Mouse (Mus musculus) CH12.LX (cell line): Measurements from ENCODE around the gene Cacna1a. TPM values are rescaled to one million over a fixed set of nuclear protein-coding genes. Genes with fewer than 3 reads are reported as not detected.

ENCODE experiments used
- DNase-seq: peaks from one replicate; pipeline ENCODE4 v3.0.0-alpha.2; 2013; ENCODE audit errors: extremely low read depth
- H3K27ac ChIP-seq: 2 replicates; pipeline ENCODE4 v1.5.1; 2012; ENCODE audit warnings: low read depth, mild to moderate bottlenecking, control low read depth, moderate library complexity; ENCODE audit not compliant: insufficient read depth
- H3K27me3 ChIP-seq: replicated peaks from 2 replicates; pipeline ENCODE3; 2012; ENCODE audit warnings: inconsistent platforms
- H3K36me3 ChIP-seq, 2 experiments: replicated peaks in 1 of 2; 2 replicates each; pipeline versions ENCODE3 to v1.6.1; 2012; ENCODE audit warnings: inconsistent platforms in 1 of 2, low read length in 1 of 2, mild to moderate bottlenecking in 1 of 2, mixed read lengths in 1 of 2, moderate library complexity in 1 of 2; ENCODE audit not compliant: control insufficient read depth in 1 of 2, insufficient read depth in 1 of 2
- H3K4me1 ChIP-seq, 2 experiments: 2 replicates each; pipeline ENCODE4 v1.6.1; 2012; ENCODE audit warnings: inconsistent platforms in 1 of 2, moderate library complexity in 1 of 2; ENCODE audit not compliant: insufficient read depth in 2 of 2, control insufficient read depth in 1 of 2
- H3K4me2 ChIP-seq: 2 replicates; pipeline ENCODE4 v1.6.1; 2012; ENCODE audit warnings: low read depth, mild to moderate bottlenecking, control low read depth; ENCODE audit not compliant: poor library complexity, insufficient read depth, severe bottlenecking
- H3K4me3 ChIP-seq, 3 experiments: fragments of 150-350 bp in 1 of 3; sonication (generic) in 1 of 3; replicated peaks in 1 of 3; 2 replicates each; pipeline versions ENCODE3 to v1.5.1; 2011 to 2012; ENCODE audit warnings: low read depth in 2 of 3, low read length in 2 of 3, mild to moderate bottlenecking in 2 of 3, moderate library complexity in 2 of 3, control low read depth in 1 of 3, improper control_type of control experiment in 1 of 3, inconsistent platforms in 1 of 3, mixed read lengths in 1 of 3; ENCODE audit not compliant: poor library complexity in 1 of 3
- H3K79me2 ChIP-seq: replicated peaks from 2 replicates; pipeline ENCODE4 v1.6.1; 2012; ENCODE audit warnings: mild to moderate bottlenecking, moderate library complexity; ENCODE audit not compliant: control insufficient read depth, poor library complexity, insufficient read depth, severe bottlenecking; ENCODE audit errors: extremely low read depth
- H3K9ac ChIP-seq: 2 replicates; pipeline ENCODE4 v1.6.1; 2012; ENCODE audit warnings: low read depth, mild to moderate bottlenecking, control low read depth, moderate library complexity; ENCODE audit not compliant: insufficient read depth
- H3K9me3 ChIP-seq: replicated peaks from 2 replicates; pipeline ENCODE3; 2012; ENCODE audit warnings: low read length, inconsistent platforms, mixed read lengths
- BHLHE40 ChIP-seq: IDR thresholded peaks from 2 replicates; pipeline ENCODE4 v1.6.1; 2011; ENCODE audit warnings: mild to moderate bottlenecking, low read depth, low read length, improper control_type of control experiment
- E2F4 ChIP-seq: IDR thresholded peaks from 2 replicates; pipeline ENCODE4 v1.6.1; 2011; ENCODE audit warnings: low read depth, low read length, improper control_type of control experiment; ENCODE audit not compliant: insufficient replicate concordance
- GABPA ChIP-seq: IDR thresholded peaks from 2 replicates; pipeline ENCODE4 v1.6.1; 2012; ENCODE audit warnings: low read depth, low read length, improper control_type of control experiment, inconsistent platforms; ENCODE audit not compliant: insufficient replicate concordance
- IRF4 ChIP-seq: IDR thresholded peaks from 2 replicates; pipeline ENCODE4 v1.6.1; 2014; ENCODE audit warnings: low read depth, mild to moderate bottlenecking, inconsistent platforms, low read length, improper control_type of control experiment
- JUN ChIP-seq: IDR thresholded peaks from 2 replicates; pipeline ENCODE4 v1.6.1; 2011; ENCODE audit warnings: low read depth, mild to moderate bottlenecking, low read length, improper control_type of control experiment, moderate library complexity; ENCODE audit not compliant: insufficient read depth
- JUND ChIP-seq: conservative IDR thresholded peaks from 2 replicates; pipeline ENCODE4 v1.6.1; 2011; ENCODE audit warnings: low read depth, low read length, improper control_type of control experiment
- KAT2A ChIP-seq: IDR thresholded peaks from 2 replicates; pipeline ENCODE4 v1.6.1; 2012; ENCODE audit warnings: low read length, improper control_type of control experiment, inconsistent platforms; ENCODE audit not compliant: insufficient replicate concordance
- MAZ ChIP-seq: IDR thresholded peaks from 2 replicates; pipeline ENCODE4 v1.6.1; 2012; ENCODE audit warnings: low read depth, mild to moderate bottlenecking, inconsistent platforms, low read length, improper control_type of control experiment, moderate library complexity
- MXI1 ChIP-seq: IDR thresholded peaks from 2 replicates; pipeline ENCODE4 v1.6.1; 2011; ENCODE audit warnings: mild to moderate bottlenecking, low read depth, low read length, improper control_type of control experiment
- NRF1 ChIP-seq: IDR thresholded peaks from 2 replicates; pipeline ENCODE4 v1.6.1; 2014; ENCODE audit warnings: low read depth, mild to moderate bottlenecking, inconsistent platforms, low read length, improper control_type of control experiment, moderate library complexity
- RCOR1 ChIP-seq: conservative IDR thresholded peaks from 2 replicates; pipeline ENCODE4 v1.6.1; 2012; ENCODE audit warnings: low read depth, mild to moderate bottlenecking, inconsistent platforms, low read length, improper control_type of control experiment
- USF1 ChIP-seq: IDR thresholded peaks from 2 replicates; pipeline ENCODE4 v1.6.1; 2014; ENCODE audit warnings: low read depth, mild to moderate bottlenecking, inconsistent platforms, low read length, improper control_type of control experiment
- USF2 ChIP-seq: conservative IDR thresholded peaks from 2 replicates; pipeline ENCODE4 v1.6.1; 2011; ENCODE audit warnings: low read depth, low read length, improper control_type of control experiment
- ZKSCAN1 ChIP-seq: IDR thresholded peaks from 2 replicates; pipeline ENCODE4 v1.6.1; 2012; ENCODE audit warnings: low read depth, inconsistent platforms, low read length, improper control_type of control experiment, borderline replicate concordance
- ZMIZ1 ChIP-seq: IDR thresholded peaks from 2 replicates; pipeline ENCODE4 v1.6.1; 2012; ENCODE audit warnings: low read depth, mild to moderate bottlenecking, inconsistent platforms, low read length, improper control_type of control experiment
- dilution Hi-C: fragments of 300-500 bp; cut with MboI; formaldehyde crosslinking; loops from 2 replicates; pipeline ENCODE4 v1.14.3; 2020; ENCODE audit warnings: low sequenced_read_pairs; ENCODE audit not compliant: extremely low pct_unique_long_range_greater_than_20kb, extremely low pct_ligation_motif_present
- in situ Hi-C: fragments of 300-500 bp; cut with MboI; formaldehyde crosslinking; loops from 3 replicates; pipeline ENCODE4 v1.14.3; 2019; ENCODE audit warnings: low sequenced_read_pairs, low pct_ligation_motif_present, low pct_unique_long_range_greater_than_20kb, mixed read lengths
- polyA plus RNA-seq: library from polyadenylated mRNA; unstranded; fragments of >175 nt; gene quantifications from 2 replicates; pipeline ENCODE4 v1.2.1, GENCODE M21; 2012; ENCODE audit warnings: low read depth; ENCODE audit not compliant: insufficient read length
- total RNA-seq, 2 experiments: library from RNA; depleted of rRNA; stranded (reverse); fragments of 300-350 nt in 1 of 2; fragments of >200 nt in 1 of 2; gene quantifications; 2 replicates each; pipeline ENCODE4 v1.2.3; 2012 to 2014

The Cacna1a gene
- total and polyA plus RNA-seq, 3 experiments: 2.6 to 9.4 (median 6.9) TPM

DNA sequence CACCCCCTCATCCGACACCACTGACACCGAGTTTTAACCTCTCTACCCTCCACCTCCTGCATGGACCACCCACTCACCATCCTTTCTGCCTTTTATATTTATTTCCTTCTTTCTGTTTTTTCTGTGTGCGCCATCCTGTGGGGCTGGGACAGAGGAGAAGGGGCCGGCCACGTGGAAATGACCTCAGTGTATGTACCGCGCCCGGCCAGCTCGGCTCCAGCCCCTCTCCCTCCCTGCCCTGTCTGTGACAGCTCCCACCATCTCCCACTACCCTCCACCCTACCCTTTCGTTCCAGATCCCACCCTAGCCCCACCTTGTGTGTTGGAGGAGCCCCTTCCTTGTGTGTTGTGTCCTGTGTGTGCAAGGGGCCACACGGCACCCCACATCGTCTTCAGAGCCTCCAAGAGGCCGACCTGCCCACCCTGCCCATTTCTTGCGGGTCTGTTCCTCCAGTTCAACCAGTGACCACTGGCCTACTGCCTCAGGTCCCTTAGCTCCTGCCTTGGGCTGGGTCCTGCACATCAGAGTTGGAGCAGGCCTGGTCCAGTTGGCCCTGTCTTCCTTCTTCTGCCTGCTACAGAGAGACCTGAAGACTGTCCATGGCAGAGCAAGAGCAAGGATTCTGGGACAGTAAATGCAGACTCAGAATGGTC lies 247.3 kb downstream of the Cacna1a start:
- Histone ChIP-seq H3K4me3 (no peak overlapping the region), H3K9ac (no peak overlapping the region), H3K27me3 (peaks cover 2% of the 10 kb centered on the region), H3K79me2 (no peaks in the 10 kb centered on the region), H3K36me3 (peaks cover 0 to 35% of the 10 kb centered on the region in 2 experiments), H3K4me2 (no peak overlapping the region), H3K9me3 (peaks cover 4% of the 10 kb centered on the region), H3K27ac (no peak overlapping the region), H3K4me1 (peaks cover 6 to 12% of the 10 kb centered on the region in 2 experiments; a peak in 2 of 4 replicates)
- no peak for DNase-seq
- in situ Hi-C loops: no loop called here
- TF ChIP-seq KAT2A (no peak), USF1 (no peak), GABPA (no peak), JUN (no peak)
- TF ChIP-seq, all 38 proteins: peak for 0
- dilution Hi-C loops: no loop called here

DNA sequence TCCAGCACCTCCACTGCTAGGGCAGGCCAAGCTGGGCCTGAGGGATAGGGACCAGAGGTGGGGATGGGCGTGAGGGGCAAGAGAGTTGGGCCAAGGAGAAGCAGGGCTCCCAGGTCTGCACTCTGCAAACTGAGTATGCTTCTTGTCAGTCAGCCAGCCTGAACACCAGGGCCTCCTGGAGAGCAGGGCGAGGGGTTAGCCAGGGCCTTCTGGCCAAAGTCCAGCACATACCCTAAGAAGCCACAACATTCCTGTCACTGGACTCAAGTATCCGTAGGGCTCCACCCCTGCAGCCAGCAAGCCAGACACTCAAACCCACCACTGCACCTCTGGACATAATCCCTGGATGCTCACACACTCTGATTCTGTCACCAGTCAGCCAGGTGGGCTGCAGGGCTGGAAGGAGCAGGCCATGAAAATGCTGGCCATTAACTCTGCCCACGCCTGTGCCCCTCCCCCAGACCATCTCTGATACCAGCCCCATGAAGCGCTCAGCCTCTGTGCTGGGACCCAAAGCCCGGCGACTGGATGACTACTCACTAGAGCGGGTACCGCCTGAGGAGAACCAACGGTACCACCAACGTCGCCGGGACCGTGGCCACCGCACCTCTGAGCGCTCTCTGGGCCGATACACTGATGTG lies 247.9 kb downstream of the Cacna1a start:
- Histone ChIP-seq H3K9me3 (peaks cover 4% of the 10 kb centered on the region), H3K27ac (no peak overlapping the region), H3K27me3 (peaks cover 2% of the 10 kb centered on the region), H3K4me3 (no peak overlapping the region), H3K4me2 (no peak overlapping the region), H3K79me2 (no peaks in the 10 kb centered on the region), H3K4me1 (peaks cover 6 to 15% of the 10 kb centered on the region in 2 experiments; a peak in 2 of 4 replicates), H3K36me3 (peaks cover 0 to 33% of the 10 kb centered on the region in 2 experiments), H3K9ac (no peak overlapping the region)
- dilution Hi-C loops: no loop called here
- in situ Hi-C loops: no loop called here
- TF ChIP-seq IRF4 (no peak), JUND (no peak), MXI1 (no peak), RCOR1 (no peak), USF1 (no peak), ZMIZ1 (no peak), BHLHE40 (no peak), MAZ (no peak), NRF1 (no peak), ZKSCAN1 (no peak), E2F4 (no peak), USF2 (no peak)
- no peak for DNase-seq
